Mouse (Mus musculus) midbrain, embryonic 12.5 days (tissue): ENCODE data around the gene Zc2hc1b. TPM values are rescaled to one million over a fixed set of nuclear protein-coding genes. Genes with fewer than 3 reads are reported as not detected.

Experiments used
- ATAC-seq: fragments of 200-750 bp; cut with Nextera tagmentation; 2 replicates; pipeline ENCODE4 v1.8.0; 2017; ENCODE audit warnings: low read depth, moderate TSS enrichment, moderate library complexity; ENCODE audit not compliant: low FRiP score
- H3K27ac ChIP-seq: fragments of 300-500 bp; sonication (generic); replicated peaks from 2 replicates; pipeline ENCODE4 v1.5.1; 2016; ENCODE audit warnings: mild to moderate bottlenecking
- H3K27me3 ChIP-seq: fragments of 300-500 bp; sonication (generic); 2 replicates; pipeline ENCODE4 v1.6.1; 2016; ENCODE audit warnings: mild to moderate bottlenecking
- H3K36me3 ChIP-seq: fragments of 300-500 bp; sonication (generic); 2 replicates; pipeline ENCODE4 v1.6.1; 2016
- H3K4me1 ChIP-seq: fragments of 300-500 bp; sonication (generic); 2 replicates; pipeline ENCODE4 v1.6.1; 2016
- H3K4me2 ChIP-seq: fragments of 300-500 bp; sonication (generic); replicated peaks from 2 replicates; pipeline ENCODE4 v1.6.1; 2016; ENCODE audit warnings: mild to moderate bottlenecking, moderate library complexity
- H3K4me3 ChIP-seq: fragments of 300-500 bp; sonication (generic); 2 replicates; pipeline ENCODE4 v1.5.1; 2016; ENCODE audit warnings: mild to moderate bottlenecking
- H3K9ac ChIP-seq: fragments of 300-500 bp; sonication (generic); replicated peaks from 2 replicates; pipeline ENCODE4 v1.6.1; 2016; ENCODE audit warnings: mild to moderate bottlenecking, moderate library complexity
- H3K9me3 ChIP-seq: fragments of 300-500 bp; sonication (generic); 2 replicates; pipeline ENCODE4 v1.6.1; 2016; ENCODE audit warnings: mild to moderate bottlenecking
- WGBS: fragments of 180-500 bp; shearing (Covaris S2); methylation state at CpG from one replicate; pipeline ENCODE4 v1.1.7; 2016; 5-methylcytosine and 5-hydroxymethylcytosine counted together
- polyA plus RNA-seq: library from polyadenylated mRNA; unstranded; fragments of >200 nt; fragmentation: Nextera tagmentation; extraction: Ambion mirVana; gene quantifications from 2 replicates; pipeline ENCODE4 v1.2.1, GENCODE M21; 2016

Zc2hc1b gene
- not detected in 2 replicates for polyA plus RNA-seq

DNA sequence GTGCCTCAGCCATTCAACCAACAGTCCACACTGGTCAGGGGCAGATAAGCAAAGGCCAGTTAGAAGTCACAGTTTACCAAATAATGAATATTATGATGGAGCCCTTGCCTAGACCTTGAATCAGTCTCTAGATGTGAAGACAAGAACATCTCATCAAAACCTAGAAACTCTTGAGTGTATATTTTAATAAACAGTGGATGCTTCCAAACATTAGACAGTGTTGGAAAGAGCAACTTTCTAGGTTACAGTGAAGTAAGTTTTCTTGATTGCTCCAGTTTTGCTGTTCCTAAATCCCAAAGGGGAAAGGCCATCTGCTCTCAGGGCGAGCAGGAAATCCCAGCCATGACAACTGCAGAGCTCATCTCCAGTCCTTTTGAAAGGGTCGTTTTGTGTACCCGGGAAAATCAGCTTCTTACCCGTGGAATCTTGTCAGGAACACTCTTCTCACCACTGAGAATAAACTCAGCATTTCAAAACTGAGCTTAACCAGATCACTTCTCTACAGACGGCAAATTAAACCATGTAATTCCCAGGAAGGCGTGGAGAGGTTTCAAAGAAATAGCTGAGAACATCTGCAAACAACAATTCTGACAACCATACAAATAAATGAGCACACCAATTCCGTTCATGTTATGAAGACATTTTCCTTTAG lies at the start of gene Zc2hc1b:
Gene Zc2hc1b, minus strand, starts transcription at position 51 of the 652 bp plus-strand sequence.
- H3K4me3 ChIP-seq, result no peak within 1 kb of the TSS
- WGBS, result 61% methylated on average over 7 of the region's 7 CpGs
- no peaks in the 10 kb centered on the region for H3K27me3 ChIP-seq
- no peaks in the 10 kb centered on the region for H3K4me1 ChIP-seq
- no peaks in the 10 kb centered on the region for H3K9me3 ChIP-seq
- H3K9ac ChIP-seq, result no peak within 1 kb of the TSS
- no peak within 1 kb of the TSS for H3K4me2 ChIP-seq
- no peak for ATAC-seq
- H3K36me3 ChIP-seq, result peaks cover 72% of the 10 kb centered on the region
- no peak within 1 kb of the TSS for H3K27ac ChIP-seq

GRCm38 (mm10) chr10:13225377-13226063 lies 47.7 kb upstream of the Zc2hc1b start:
- Histone ChIP-seq H3K27ac (no peak overlapping the region), H3K4me2 (no peak overlapping the region), H3K27me3 (no peaks in the 10 kb centered on the region), H3K9me3 (no peaks in the 10 kb centered on the region), H3K4me3 (no peak overlapping the region), H3K9ac (no peak overlapping the region), H3K36me3 (no peaks in the 10 kb centered on the region; the same call in 1 of the 2 replicates), H3K4me1 (no peaks in the 10 kb centered on the region)
- 89% methylated on average over 7 of the region's 7 CpGs for WGBS
- no peak for ATAC-seq

DNA sequence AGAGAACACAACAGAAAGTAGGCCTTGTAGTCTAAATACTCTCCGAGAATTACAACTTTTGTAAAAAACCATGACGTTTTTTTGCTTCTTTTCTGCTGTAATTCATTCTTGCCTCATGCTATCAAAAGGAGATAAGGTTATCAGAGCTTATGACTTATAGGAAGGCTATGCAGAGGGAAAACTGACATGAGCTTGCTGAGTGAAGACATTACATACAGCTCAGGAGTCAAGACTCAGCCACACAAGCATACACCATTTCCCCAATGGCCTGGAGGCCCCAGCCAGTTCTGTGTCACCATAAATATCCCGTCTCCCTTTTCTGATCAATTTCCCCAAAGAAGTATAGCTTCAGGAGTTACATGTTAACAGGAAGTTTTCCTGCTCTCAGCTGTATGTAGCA lies 44.3 kb upstream of the Zc2hc1b start:
- Histone ChIP-seq H3K27ac (no peak overlapping the region), H3K36me3 (no peaks in the 10 kb centered on the region; the same call in 1 of the 2 replicates), H3K4me1 (no peaks in the 10 kb centered on the region), H3K9ac (no peak overlapping the region), H3K9me3 (no peaks in the 10 kb centered on the region), H3K27me3 (no peaks in the 10 kb centered on the region), H3K4me2 (no peak overlapping the region), H3K4me3 (no peak overlapping the region)
- no peak for ATAC-seq
- WGBS, result 92% methylated on average over 3 of the region's 3 CpGs

DNA sequence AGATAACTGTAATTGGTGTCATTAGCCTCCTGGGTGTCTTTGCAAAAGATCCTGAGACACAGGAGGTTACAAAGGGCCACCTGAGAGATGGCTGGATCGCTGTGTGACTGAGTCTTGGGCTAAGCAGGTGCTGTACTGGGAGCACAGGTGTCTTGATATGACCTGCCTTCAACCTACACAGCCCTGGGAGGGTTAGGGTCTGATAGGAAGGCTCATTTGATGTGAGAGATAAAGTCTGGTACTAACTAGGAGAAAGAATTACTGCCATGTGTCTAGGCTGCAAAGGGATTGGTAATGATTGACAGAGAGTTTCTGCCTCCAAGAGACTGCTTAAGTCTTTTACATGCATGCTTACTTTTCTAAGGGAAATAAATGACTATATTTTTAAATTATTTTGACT lies 42.2 kb upstream of the Zc2hc1b start:
- Histone ChIP-seq H3K9ac (no peak overlapping the region), H3K4me1 (no peaks in the 10 kb centered on the region), H3K36me3 (no peaks in the 10 kb centered on the region; the same call in 1 of the 2 replicates), H3K9me3 (no peaks in the 10 kb centered on the region), H3K27me3 (no peaks in the 10 kb centered on the region), H3K4me3 (no peak overlapping the region), H3K27ac (no peak overlapping the region), H3K4me2 (no peak overlapping the region)
- no peak for ATAC-seq
- WGBS, result 73% methylated on average over 1 of the region's 1 CpGs

GRCm38 (mm10) chr10:13213956-13214355 lies 36.1 kb upstream of the Zc2hc1b start:
- H3K9me3 ChIP-seq, result no peaks in the 10 kb centered on the region
- no peak overlapping the region for H3K4me3 ChIP-seq
- H3K4me1 ChIP-seq, result peaks cover 9% of the 10 kb centered on the region; the same call in 1 of the 2 replicates
- no peaks in the 10 kb centered on the region; the same call in 1 of the 2 replicates for H3K36me3 ChIP-seq
- no peak overlapping the region for H3K27ac ChIP-seq
- no peak overlapping the region for H3K9ac ChIP-seq
- ATAC-seq, result no peak
- no peak overlapping the region for H3K4me2 ChIP-seq
- no peaks in the 10 kb centered on the region for H3K27me3 ChIP-seq
- 84% methylated on average over 12 of the region's 12 CpGs for WGBS

GRCm38 (mm10) chr10:13212829-13213228 lies 35.0 kb upstream of the Zc2hc1b start:
- H3K36me3 ChIP-seq, result no peaks in the 10 kb centered on the region; the same call in 1 of the 2 replicates
- no peak overlapping the region for H3K4me2 ChIP-seq

GRCm38 (mm10) chr10:13212326-13212725 lies 34.5 kb upstream of the Zc2hc1b start:
- Histone ChIP-seq H3K4me3 (no peak overlapping the region), H3K9ac (no peak overlapping the region), H3K9me3 (no peaks in the 10 kb centered on the region), H3K27me3 (no peaks in the 10 kb centered on the region), H3K4me1 (peaks cover 9% of the 10 kb centered on the region; the same call in 1 of the 2 replicates), H3K27ac (no peak overlapping the region), H3K36me3 (no peaks in the 10 kb centered on the region; the same call in 1 of the 2 replicates), H3K4me2 (no peak overlapping the region)
- ATAC-seq, result no peak
- WGBS, result 71% methylated on average over 9 of the region's 9 CpGs

More at GRCm38 (mm10) chr10:13212829-13213228, 35.0 kb upstream of the Zc2hc1b start:
- Histone ChIP-seq H3K4me1 (peaks cover 9% of the 10 kb centered on the region; the same call in 1 of the 2 replicates), H3K9me3 (no peaks in the 10 kb centered on the region), H3K4me3 (no peak overlapping the region), H3K27me3 (no peaks in the 10 kb centered on the region), H3K9ac (no peak overlapping the region), H3K27ac (no peak overlapping the region)
- no peak for ATAC-seq
- 87% methylated on average over 6 of the region's 6 CpGs for WGBS

GRCm38 (mm10) chr10:13209930-13210637 lies 32.3 kb upstream of the Zc2hc1b start:
- H3K4me3 ChIP-seq, result no peak overlapping the region
- no peak for ATAC-seq
- WGBS, result 80% methylated on average over 8 of the region's 8 CpGs
- peaks cover 9% of the 10 kb centered on the region; the same call in 1 of the 2 replicates for H3K4me1 ChIP-seq
- no peaks in the 10 kb centered on the region for H3K9me3 ChIP-seq
- H3K4me2 ChIP-seq, result no peak overlapping the region
- no peaks in the 10 kb centered on the region; the same call in 1 of the 2 replicates for H3K36me3 ChIP-seq
- no peak overlapping the region for H3K9ac ChIP-seq
- no peaks in the 10 kb centered on the region for H3K27me3 ChIP-seq
- no peak overlapping the region for H3K27ac ChIP-seq

DNA sequence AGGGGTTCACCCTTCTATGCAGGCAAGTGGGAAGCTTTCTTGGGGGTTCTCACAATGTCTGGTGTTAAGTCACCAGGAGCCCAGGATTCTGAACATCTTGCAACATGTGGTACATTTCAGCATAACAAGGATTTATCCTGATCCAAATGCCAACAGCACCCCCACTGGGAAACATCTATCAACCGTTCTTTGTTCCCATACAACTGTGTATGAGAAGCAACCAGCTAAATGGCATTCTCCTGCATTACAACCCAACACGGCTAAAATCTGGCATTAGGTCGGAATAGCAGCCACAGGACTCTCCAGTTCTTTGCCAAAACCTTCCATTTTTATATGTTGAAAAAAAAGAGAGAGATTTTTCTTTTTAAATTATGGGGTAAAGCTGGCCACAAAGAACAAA lies 31.7 kb upstream of the Zc2hc1b start:
- WGBS, result 69% methylated on average over 3 of the region's 3 CpGs
- no peak overlapping the region for H3K27ac ChIP-seq

DNA sequence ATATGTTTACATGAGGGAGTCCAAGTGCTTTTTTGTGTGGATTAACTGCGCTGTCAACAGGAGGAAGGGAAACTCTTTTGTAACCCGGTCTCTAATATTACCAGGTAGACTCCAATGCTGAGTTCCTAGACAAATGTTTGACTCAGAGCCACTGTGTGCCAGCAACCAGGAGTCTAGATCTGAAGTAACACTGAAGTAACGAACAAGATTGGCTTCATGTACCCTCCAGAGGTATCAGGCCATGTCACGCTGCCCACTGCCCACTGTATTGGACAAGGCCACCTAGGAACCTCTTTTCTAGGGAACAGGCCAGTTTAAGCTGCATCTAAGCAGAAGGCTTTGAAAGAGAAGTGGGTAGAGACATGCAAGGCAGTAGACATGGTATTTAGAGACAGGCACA lies 31.2 kb upstream of the Zc2hc1b start:
- H3K9ac ChIP-seq, result no peak overlapping the region
- H3K27ac ChIP-seq, result no peak overlapping the region
- no peak overlapping the region for H3K4me2 ChIP-seq
- no peaks in the 10 kb centered on the region; the same call in 1 of the 2 replicates for H3K36me3 ChIP-seq
- WGBS, result 89% methylated on average over 4 of the region's 4 CpGs
- no peak overlapping the region for H3K4me3 ChIP-seq
- peaks cover 9% of the 10 kb centered on the region; the same call in 1 of the 2 replicates for H3K4me1 ChIP-seq
- H3K27me3 ChIP-seq, result no peaks in the 10 kb centered on the region
- H3K9me3 ChIP-seq, result no peaks in the 10 kb centered on the region
- ATAC-seq, result no peak

More for the DNA sequence above, 31.7 kb upstream of the Zc2hc1b start:
- Histone ChIP-seq H3K4me3 (no peak overlapping the region), H3K36me3 (no peaks in the 10 kb centered on the region; the same call in 1 of the 2 replicates), H3K9me3 (no peaks in the 10 kb centered on the region), H3K9ac (no peak overlapping the region), H3K4me2 (no peak overlapping the region), H3K4me1 (peaks cover 9% of the 10 kb centered on the region; the same call in 1 of the 2 replicates), H3K27me3 (no peaks in the 10 kb centered on the region)
- no peak for ATAC-seq

GRCm38 (mm10) chr10:13201741-13202293 lies 24.0 kb upstream of the Zc2hc1b start:
- H3K27ac ChIP-seq, result no peak overlapping the region
- H3K27me3 ChIP-seq, result no peaks in the 10 kb centered on the region
- no peak overlapping the region for H3K4me3 ChIP-seq
- H3K9ac ChIP-seq, result no peak overlapping the region
- ATAC-seq, result no peak
- WGBS, result 95% methylated on average over 6 of the region's 6 CpGs
- no peaks in the 10 kb centered on the region for H3K36me3 ChIP-seq
- H3K4me1 ChIP-seq, result no peaks in the 10 kb centered on the region
- no peak overlapping the region for H3K4me2 ChIP-seq
- no peaks in the 10 kb centered on the region for H3K9me3 ChIP-seq
